Mouse (Mus musculus): Measurements from ENCODE around the gene Tmx1. TPM values are rescaled to one million over a fixed set of nuclear protein-coding genes. Genes with fewer than 3 reads are reported as not detected.

Tmx1 gene
- 80.0 and 80.8 TPM in 2 replicates for total RNA-seq (2017)

GRCm38 (mm10) chr12:70452726-70453645 is at the start of gene Tmx1:
TSS of gene Tmx1 (plus strand) at chr12:70453095.
- ATAC-seq (ENCODE audit: extremely low read depth, insufficient number of reproducible peaks, low FRiP score, poor library complexity, severe bottlenecking), result peak; percentile 95

GRCm38 (mm10) chr12:70404327-70404726 is 48.6 kb upstream of the Tmx1 start:
- ATAC-seq (ENCODE audit: extremely low read depth, insufficient number of reproducible peaks, low FRiP score, poor library complexity, severe bottlenecking), result no peak

GRCm38 (mm10) chr12:70408396-70408795 is 44.5 kb upstream of the Tmx1 start:
- ATAC-seq (ENCODE audit: extremely low read depth, insufficient number of reproducible peaks, low FRiP score, poor library complexity, severe bottlenecking), result no peak

- ATAC-seq (ENCODE audit: extremely low read depth, insufficient number of reproducible peaks, low FRiP score, poor library complexity, severe bottlenecking), result no peak
These were observed 43.3 kb upstream of the Tmx1 start for GRCm38 (mm10) chr12:70409600-70409999.

- no peak for ATAC-seq (ENCODE audit: extremely low read depth, insufficient number of reproducible peaks, low FRiP score, poor library complexity, severe bottlenecking)
These were observed 32.7 kb upstream of the Tmx1 start for GRCm38 (mm10) chr12:70420216-70420615.

GRCm38 (mm10) chr12:70421028-70421427 is 31.9 kb upstream of the Tmx1 start:
- ATAC-seq (ENCODE audit: extremely low read depth, insufficient number of reproducible peaks, low FRiP score, poor library complexity, severe bottlenecking), result no peak

GRCm38 (mm10) chr12:70422322-70423118 is 30.4 kb upstream of the Tmx1 start:
- ATAC-seq (ENCODE audit: extremely low read depth, insufficient number of reproducible peaks, low FRiP score, poor library complexity, severe bottlenecking), result no peak

GRCm38 (mm10) chr12:70427885-70428284 is 25.0 kb upstream of the Tmx1 start:
- ATAC-seq (ENCODE audit: extremely low read depth, insufficient number of reproducible peaks, low FRiP score, poor library complexity, severe bottlenecking), result no peak

- ATAC-seq (ENCODE audit: extremely low read depth, insufficient number of reproducible peaks, low FRiP score, poor library complexity, severe bottlenecking), result no peak
These were observed 23.3 kb upstream of the Tmx1 start for GRCm38 (mm10) chr12:70429637-70430036.

- no peak for ATAC-seq (ENCODE audit: extremely low read depth, insufficient number of reproducible peaks, low FRiP score, poor library complexity, severe bottlenecking)
These were observed 22.5 kb upstream of the Tmx1 start for GRCm38 (mm10) chr12:70430307-70430950.

- ATAC-seq (ENCODE audit: extremely low read depth, insufficient number of reproducible peaks, low FRiP score, poor library complexity, severe bottlenecking), result no peak
These were observed 21.5 kb upstream of the Tmx1 start for GRCm38 (mm10) chr12:70431428-70431827.

GRCm38 (mm10) chr12:70449961-70450360 is 2.9 kb upstream of the Tmx1 start:
- ATAC-seq (ENCODE audit: extremely low read depth, insufficient number of reproducible peaks, low FRiP score, poor library complexity, severe bottlenecking), result no peak

GRCm38 (mm10) chr12:70451533-70451932 is 1.4 kb upstream of the Tmx1 start:
- ATAC-seq (ENCODE audit: extremely low read depth, insufficient number of reproducible peaks, low FRiP score, poor library complexity, severe bottlenecking), result no peak

- no peak for ATAC-seq (ENCODE audit: extremely low read depth, insufficient number of reproducible peaks, low FRiP score, poor library complexity, severe bottlenecking)
These were observed 752 bp upstream of the Tmx1 start for GRCm38 (mm10) chr12:70452143-70452542.

GRCm38 (mm10) chr12:70455226-70455625 is 2.3 kb downstream of the Tmx1 start:
- ATAC-seq (ENCODE audit: extremely low read depth, insufficient number of reproducible peaks, low FRiP score, poor library complexity, severe bottlenecking), result no peak

GRCm38 (mm10) chr12:70459546-70459945 is 6.7 kb downstream of the Tmx1 start:
- no peak for ATAC-seq (ENCODE audit: extremely low read depth, insufficient number of reproducible peaks, low FRiP score, poor library complexity, severe bottlenecking)

- no peak for ATAC-seq (ENCODE audit: extremely low read depth, insufficient number of reproducible peaks, low FRiP score, poor library complexity, severe bottlenecking)
These were observed 11.1 kb downstream of the Tmx1 start for GRCm38 (mm10) chr12:70464016-70464415.

- no peak for ATAC-seq (ENCODE audit: extremely low read depth, insufficient number of reproducible peaks, low FRiP score, poor library complexity, severe bottlenecking)
These were observed 22.4 kb downstream of the Tmx1 start for GRCm38 (mm10) chr12:70475336-70475735.

- ATAC-seq (ENCODE audit: extremely low read depth, insufficient number of reproducible peaks, low FRiP score, poor library complexity, severe bottlenecking), result no peak
These were observed 24.1 kb downstream of the Tmx1 start for GRCm38 (mm10) chr12:70476884-70477576.
